Mouse (Mus musculus) hindbrain, embryonic 12.5 days (tissue): ENCODE data around the gene Aqp7. TPM values are rescaled to one million over a fixed set of nuclear protein-coding genes. Genes with fewer than 3 reads are reported as not detected.

ENCODE experiments used
- microRNA-seq: library from miRNA; unstranded; fragments of <30 nt; microRNA quantifications from one replicate; pipeline ENCODE4, GENCODE M21; 2017
- polyA plus RNA-seq: library from polyadenylated mRNA; unstranded; fragments of >200 nt; fragmentation: Nextera tagmentation; extraction: Ambion mirVana; gene quantifications from 2 replicates; pipeline ENCODE4 v1.2.1, GENCODE M21; 2016

Gene Aqp7
- polyA plus RNA-seq, 1 experiment from 2014 or later, result not detected

Small RNAs within 50 kb of the gene (microRNA-seq; reads per million reads assigned to microRNA genes)
- 2.2 reads per million for gene Mir3094

Other genes with a start within 250 kb of the Aqp7 start
- gene B4galt1, start 194.1 kb downstream of the Aqp7 start, polyA plus RNA-seq, result 20.3 and 21.5 TPM in 2 replicates
- not detected in 2 replicates for gene Spink4, start 128.1 kb downstream of the Aqp7 start, polyA plus RNA-seq
- gene Bag1, start 99.8 kb downstream of the Aqp7 start, polyA plus RNA-seq, result 239 and 246 TPM in 2 replicates
- 153 and 154 TPM in 2 replicates for gene Chmp5, start 99.7 kb downstream of the Aqp7 start, polyA plus RNA-seq
- 110 and 111 TPM in 2 replicates for gene Nfx1, start 77.2 kb downstream of the Aqp7 start, polyA plus RNA-seq
- gene Aqp3, start 50.0 kb upstream of the Aqp7 start, polyA plus RNA-seq, result 0.77 and 0.97 TPM in 2 replicates
- gene Nol6, start 76.3 kb upstream of the Aqp7 start, polyA plus RNA-seq, result 29.0 and 33.6 TPM in 2 replicates
- gene Ube2r2, start 87.6 kb upstream of the Aqp7 start, polyA plus RNA-seq, result 101 and 113 TPM in 2 replicates
- 71.1 and 91.1 TPM in 2 replicates for gene Ubap2, start 227.0 kb upstream of the Aqp7 start, polyA plus RNA-seq